Mouse (Mus musculus) heart, adult 8-10 months (tissue): ENCODE measurements around the gene Olfr228. TPM values are rescaled to one million over a fixed set of nuclear protein-coding genes. Genes with fewer than 3 reads are reported as not detected.
"Not testable (repeated sequence)": the region's sequence is repeated elsewhere in the genome, so short reads cannot be mapped to it uniquely, and the experiment has no call there.

Source experiments
- DNase-seq: peaks from one replicate; pipeline ENCODE4 v3.0.0; 2022; ENCODE audit warnings: low spot score
- total RNA-seq, 4 experiments: library from RNA; stranded (reverse); gene quantifications; 2 replicates each; pipeline ENCODE4 v1.2.4; 2022

Olfr228 gene
- not detected for total RNA-seq

GRCm38 (mm10) chr2:86487286-86487685 is at the start of gene Olfr228:
Gene Olfr228, minus strand, starts transcription at chr2:86487386.
- DNase-seq, result no peak

- no peak for DNase-seq
Measured at GRCm38 (mm10) chr2:86530991-86531390, 43.8 kb upstream of the Olfr228 start.

- DNase-seq, result no peak
Measured at GRCm38 (mm10) chr2:86508161-86508560, 21.0 kb upstream of the Olfr228 start, which contains the start of gene Olfr1076. Gene Olfr1076, plus strand, starts transcription at chr2:86508461.

- peak; percentile 11 for DNase-seq
Measured at GRCm38 (mm10) chr2:86464442-86465109, 22.6 kb downstream of the Olfr228 start.

- no peak for DNase-seq
Measured at GRCm38 (mm10) chr2:86460434-86460833, 26.8 kb downstream of the Olfr228 start.

GRCm38 (mm10) chr2:86456169-86456568 is 31.0 kb downstream of the Olfr228 start, which contains the start of gene Olfr1066:
Gene Olfr1066, minus strand, starts transcription at chr2:86456269.
- DNase-seq, result no peak

- DNase-seq, result not testable (repeated sequence)
Measured at GRCm38 (mm10) chr2:86450491-86450890, 36.7 kb downstream of the Olfr228 start, which contains the start of gene Olfr1065. Gene Olfr1065, minus strand, starts transcription at chr2:86450591.

GRCm38 (mm10) chr2:86442101-86442500 is 45.1 kb downstream of the Olfr228 start:
- not testable (repeated sequence) for DNase-seq

Other genes starting within 250 kb of the Olfr228 start
- gene Olfr1048, start 247.1 kb downstream of the Olfr228 start, total RNA-seq, result not detected
- not detected for gene Olfr1049, start 229.1 kb downstream of the Olfr228 start, total RNA-seq
- not detected for gene Olfr1051, start 208.3 kb downstream of the Olfr228 start, total RNA-seq
- gene Olfr1052, start 194.9 kb downstream of the Olfr228 start, total RNA-seq, result not detected
- gene Olfr1053, start 172.1 kb downstream of the Olfr228 start, total RNA-seq, result not detected
- gene Olfr1054, start 152.0 kb downstream of the Olfr228 start, total RNA-seq, result not detected
- gene Olfr1055, start 137.1 kb downstream of the Olfr228 start, total RNA-seq, result not detected
- not detected for gene Olfr1056, start 124.9 kb downstream of the Olfr228 start, total RNA-seq
- not detected for gene Olfr1057, start 109.0 kb downstream of the Olfr228 start, total RNA-seq
- gene Olfr1058, start 98.8 kb downstream of the Olfr228 start, total RNA-seq, result not detected
- not detected for gene Olfr1061, start 73.3 kb downstream of the Olfr228 start, total RNA-seq
- not detected for gene Olfr1062, start 60.6 kb downstream of the Olfr228 start, total RNA-seq
- gene Olfr1065, start 36.8 kb downstream of the Olfr228 start, total RNA-seq, result not detected
- gene Olfr1066, start 31.1 kb downstream of the Olfr228 start, total RNA-seq, result not detected
- gene Olfr1076, start 21.1 kb upstream of the Olfr228 start, total RNA-seq, result not detected
- gene Olfr1079, start 55.1 kb upstream of the Olfr228 start, total RNA-seq, result not detected
- not detected for gene Olfr1080, start 70.8 kb upstream of the Olfr228 start, total RNA-seq
- not detected for gene Olfr1082, start 111.6 kb upstream of the Olfr228 start, total RNA-seq
- not detected for gene Olfr1084, start 152.3 kb upstream of the Olfr228 start, total RNA-seq
- not detected for gene Olfr1085, start 174.6 kb upstream of the Olfr228 start, total RNA-seq
- gene Olfr1086, start 192.7 kb upstream of the Olfr228 start, total RNA-seq, result not detected
- gene Olfr1087, start 211.0 kb upstream of the Olfr228 start, total RNA-seq, result not detected
- not detected for gene Olfr1089, start 246.3 kb upstream of the Olfr228 start, total RNA-seq